Comparison of ENCODE assay signal across 28 mouse cellular contexts in the genomic region with DNA sequence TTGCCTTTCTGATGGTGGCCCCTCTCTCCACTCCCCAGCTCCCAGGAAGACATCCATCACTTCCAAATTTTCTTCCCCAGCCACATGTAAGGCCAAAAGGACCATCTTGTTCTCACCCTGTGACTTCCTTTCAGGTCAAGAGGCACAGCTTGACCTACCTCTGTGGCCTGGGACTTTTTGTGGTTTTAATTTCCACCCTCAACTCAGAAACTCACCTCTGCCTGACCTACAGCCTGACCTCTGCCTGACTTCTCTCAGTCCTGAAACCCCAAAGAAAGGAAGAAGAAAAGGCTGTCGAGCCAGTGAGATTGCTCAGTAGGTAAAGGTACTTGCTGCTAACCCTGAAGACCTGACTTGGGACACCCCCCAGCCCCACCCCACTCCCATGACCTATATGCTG.
"Had no signal": no experiment of that assay in that cellular context is flagged by ENCODE, and none has a peak within 500 bp of the region (broad histone marks: within the 10 kb centered on the region; RNA-seq: fewer than 3 reads in every experiment).

No protein-coding gene starts in this region.

- H3K4me1 ChIP-seq: forebrain, embryonic 13.5 days; forebrain, embryonic 15.5 days had no signal

- H3K4me2 ChIP-seq: embryonic facial prominence, embryonic 12.5 days; embryonic facial prominence, embryonic 13.5 days; embryonic facial prominence, embryonic 15.5 days; forebrain, embryonic 12.5 days; forebrain, embryonic 13.5 days; forebrain, embryonic 15.5 days had no signal

- H3K27me3 ChIP-seq: embryonic facial prominence, embryonic 12.5 days; embryonic facial prominence, embryonic 13.5 days; embryonic facial prominence, embryonic 15.5 days; forebrain, embryonic 12.5 days; forebrain, embryonic 13.5 days; forebrain, embryonic 15.5 days had no signal

- H3K4me3 ChIP-seq: embryonic facial prominence, embryonic 10.5 days; embryonic facial prominence, embryonic 12.5 days; embryonic facial prominence, embryonic 13.5 days; embryonic facial prominence, embryonic 15.5 days; erythroblast, embryonic 14.5 days; forebrain, embryonic 10.5 days; forebrain, embryonic 12.5 days; forebrain, embryonic 13.5 days; forebrain, embryonic 15.5 days; gastrocnemius, adult 2 months; heart, adult 2 months had no signal

- H3K9ac ChIP-seq: embryonic facial prominence, embryonic 12.5 days; embryonic facial prominence, embryonic 13.5 days; embryonic facial prominence, embryonic 15.5 days; forebrain, embryonic 12.5 days; forebrain, embryonic 13.5 days; forebrain, embryonic 15.5 days; forebrain, postnatal 0 days had no signal

- H3K36me3 ChIP-seq: embryonic facial prominence, embryonic 10.5 days; embryonic facial prominence, embryonic 12.5 days; embryonic facial prominence, embryonic 13.5 days; embryonic facial prominence, embryonic 15.5 days; forebrain, embryonic 10.5 days; forebrain, embryonic 12.5 days; forebrain, embryonic 15.5 days had no signal

- H3K9me3 ChIP-seq: embryonic facial prominence, embryonic 10.5 days; embryonic facial prominence, embryonic 12.5 days; embryonic facial prominence, embryonic 13.5 days; embryonic facial prominence, embryonic 15.5 days; forebrain, embryonic 10.5 days; forebrain, embryonic 12.5 days; forebrain, embryonic 13.5 days; forebrain, embryonic 15.5 days had no signal

- DNase-seq: cerebellum, adult 8-10 months; cerebellum, adult 9-10 months; cerebellum, adult 9-11 months; cerebellum, postnatal 10 days; cerebellum, postnatal 14 days; cerebellum, postnatal 25 days; cerebellum, postnatal 36 days; embryo, embryonic 11 days; forebrain, postnatal 0 days; gastrocnemius, adult 2 months; gastrocnemius, postnatal 10 days; gastrocnemius, postnatal 14 days; gastrocnemius, postnatal 25 days; gastrocnemius, postnatal 36 days; heart, adult 11 months; heart, adult 18-20 months; heart, adult 2 months had no signal

- H3K27ac ChIP-seq: embryonic facial prominence, embryonic 10.5 days; embryonic facial prominence, embryonic 12.5 days; embryonic facial prominence, embryonic 13.5 days; embryonic facial prominence, embryonic 15.5 days; forebrain, embryonic 10.5 days; forebrain, embryonic 12.5 days; forebrain, embryonic 13.5 days; forebrain, embryonic 15.5 days; gastrocnemius, adult 2 months; heart, adult 2 months had no signal

- ATAC-seq: forebrain, embryonic 13.5 days; forebrain, embryonic 14.5 days; forebrain, embryonic 15.5 days; forebrain, embryonic 16.5 days; forebrain, postnatal 0 days had no signal
